Comparison of ENCODE assay signal across 9 mouse cellular contexts in genomic region chr1:157745611-157746010, GRCm38 (mm10).
DNase-seq lines count a peak whose midpoint lies in the region; ATAC-seq and TF ChIP-seq lines count a peak whose summit lies in the region.
"Had no signal": no experiment of that assay in that cellular context is flagged by ENCODE, and none has a peak within 500 bp of the region (broad histone marks: within the 10 kb centered on the region; RNA-seq: fewer than 3 reads in every experiment).

No protein-coding gene starts in this region.

- H3K36me3 ChIP-seq in intestine, postnatal 0 days (ENCODE audit: control insufficient read depth, insufficient read depth) = no peaks in the 10 kb centered on the region
- H3K36me3 ChIP-seq in intestine, embryonic 16.5 days (ENCODE audit: control insufficient read depth, insufficient read depth, low read length) = no peaks in the 10 kb centered on the region
- no peaks in the 10 kb centered on the region for H3K36me3 ChIP-seq in embryonic facial prominence, embryonic 14.5 days (ENCODE audit: control insufficient read depth, insufficient read depth, low read length)
- no peaks in the 10 kb centered on the region for H3K36me3 ChIP-seq in hindbrain, embryonic 14.5 days (replicated peaks; ENCODE audit: control insufficient read depth, insufficient read depth)
- H3K36me3 ChIP-seq in midbrain, postnatal 0 days (ENCODE audit: insufficient read depth, low read length) = no peaks in the 10 kb centered on the region
- H3K36me3 ChIP-seq: liver, embryonic 13.5 days had no signal

- H3K27ac ChIP-seq in intestine, postnatal 0 days (ENCODE audit: low read depth, low read length) = no peak overlapping the region
- no peak overlapping the region for H3K27ac ChIP-seq in intestine, embryonic 16.5 days (ENCODE audit: low read length)
- H3K27ac ChIP-seq in embryonic facial prominence, embryonic 14.5 days (replicated peaks; ENCODE audit: low read depth, low read length) = no peak overlapping the region
- no peak overlapping the region for H3K27ac ChIP-seq in hindbrain, embryonic 14.5 days
- H3K27ac ChIP-seq in midbrain, postnatal 0 days (ENCODE audit: low read depth, low read length) = no peak overlapping the region
- H3K27ac ChIP-seq: liver, embryonic 13.5 days had no signal

- no peak overlapping the region for H3K9ac ChIP-seq in intestine, postnatal 0 days (ENCODE audit: low read depth, low read length)
- no peak overlapping the region for H3K9ac ChIP-seq in intestine, embryonic 16.5 days (ENCODE audit: low read depth, low read length)
- H3K9ac ChIP-seq in embryonic facial prominence, embryonic 14.5 days (ENCODE audit: low read depth, low read length) = no peak overlapping the region
- H3K9ac ChIP-seq in hindbrain, embryonic 14.5 days = no peak overlapping the region
- no peak overlapping the region for H3K9ac ChIP-seq in midbrain, postnatal 0 days (replicated peaks; ENCODE audit: low read length, poor library complexity, severe bottlenecking)
- H3K9ac ChIP-seq: liver, embryonic 13.5 days had no signal

- ATAC-seq in intestine, postnatal 0 days = no peak
- no peak for ATAC-seq in intestine, embryonic 16.5 days
- peak; percentile 77 for ATAC-seq in embryonic facial prominence, embryonic 14.5 days (ENCODE audit: low read depth)
- ATAC-seq in hindbrain, embryonic 14.5 days (ENCODE audit: low FRiP score) = no peak
- peak; percentile 69 for ATAC-seq in midbrain, postnatal 0 days (ENCODE audit: low FRiP score)
- no peak for ATAC-seq in activated CD4-positive, CD25-positive, alpha-beta regulatory T cell, adult 4 months

- H3K4me1 ChIP-seq in intestine, postnatal 0 days (replicated peaks; ENCODE audit: control insufficient read depth, insufficient read depth, low read length) = no peaks in the 10 kb centered on the region
- no peaks in the 10 kb centered on the region for H3K4me1 ChIP-seq in intestine, embryonic 16.5 days (ENCODE audit: control insufficient read depth, insufficient read depth, low read length)
- H3K4me1 ChIP-seq in embryonic facial prominence, embryonic 14.5 days (ENCODE audit: control insufficient read depth, insufficient read depth, low read length) = no peaks in the 10 kb centered on the region
- H3K4me1 ChIP-seq in hindbrain, embryonic 14.5 days (replicated peaks; ENCODE audit: control insufficient read depth, insufficient read depth, low read length) = no peaks in the 10 kb centered on the region
- peaks cover 4% of the 10 kb centered on the region; the same call in 1 of the 2 replicates for H3K4me1 ChIP-seq in midbrain, postnatal 0 days (ENCODE audit: insufficient read depth, low read length)

- H3K27me3 ChIP-seq in intestine, postnatal 0 days (replicated peaks; ENCODE audit: control insufficient read depth, insufficient read depth, low read length) = no peaks in the 10 kb centered on the region
- 0 out of 2 replicates have a peak, but pooled peaks cover 2% of the 10 kb centered on the region for H3K27me3 ChIP-seq in intestine, embryonic 16.5 days (replicated peaks; ENCODE audit: control insufficient read depth, insufficient read depth, low read length)
- H3K27me3 ChIP-seq in embryonic facial prominence, embryonic 14.5 days (replicated peaks; ENCODE audit: control insufficient read depth, insufficient read depth, low read length) = 0 out of 2 replicates have a peak, but pooled peaks cover 2% of the 10 kb centered on the region
- no peaks in the 10 kb centered on the region for H3K27me3 ChIP-seq in hindbrain, embryonic 14.5 days (ENCODE audit: control insufficient read depth, insufficient read depth, low read length)
- no peaks in the 10 kb centered on the region for H3K27me3 ChIP-seq in midbrain, postnatal 0 days (ENCODE audit: insufficient read depth, low read length)
- H3K27me3 ChIP-seq: liver, embryonic 13.5 days had no signal

- peak; percentile 78 for TF ChIP-seq CTCF in intestine, postnatal 0 days (IDR thresholded peaks at IDR 0.05; ENCODE audit: low read depth)
- peak; percentile 95 for TF ChIP-seq CTCF in midbrain, postnatal 0 days (IDR thresholded peaks at IDR 0.05)

- intact Hi-C loops in left cerebral cortex, postnatal 10 days (cut with DNase I) = loop anchor here (2.0 to 10.0 kb wide), 3 partner anchors 521 to 909 kb away; partner anchors contain the start of gene Brinp2

- peak; percentile 92 for DNase-seq in brain, adult 2 months (ENCODE audit: low read depth, low spot score)
- DNase-seq in embryonic facial prominence, embryonic 14.5 days (ENCODE audit: low spot score) = peak; percentile 79
- peak; percentile 93 for DNase-seq in hindbrain, embryonic 14.5 days (ENCODE audit: low spot score)
- peak; percentile 65 to 78 for DNase-seq in left cerebral cortex, postnatal 10 days (ENCODE audit: extremely low spot score in 1 of 2, low spot score in 2 of 2)
- peak; percentile 91 for DNase-seq in midbrain, postnatal 0 days (ENCODE audit: low spot score)
- DNase-seq: liver, embryonic 13.5 days had no signal

- H3K4me2 ChIP-seq in intestine, postnatal 0 days (replicated peaks; ENCODE audit: low read depth) = no peak overlapping the region
- no peak overlapping the region for H3K4me2 ChIP-seq in intestine, embryonic 16.5 days (ENCODE audit: low read depth, low read length)
- no peak overlapping the region for H3K4me2 ChIP-seq in embryonic facial prominence, embryonic 14.5 days (ENCODE audit: low read depth, low read length)
- H3K4me2 ChIP-seq in hindbrain, embryonic 14.5 days (replicated peaks) = no peak overlapping the region
- no peak overlapping the region for H3K4me2 ChIP-seq in midbrain, postnatal 0 days (ENCODE audit: low read depth, low read length, poor library complexity, severe bottlenecking)
- H3K4me2 ChIP-seq: liver, embryonic 13.5 days had no signal

- H3K4me3 ChIP-seq in intestine, postnatal 0 days (ENCODE audit: low read depth, low read length) = no peak overlapping the region
- H3K4me3 ChIP-seq in intestine, embryonic 16.5 days (ENCODE audit: low read length) = no peak overlapping the region
- no peak overlapping the region for H3K4me3 ChIP-seq in embryonic facial prominence, embryonic 14.5 days (ENCODE audit: low read depth, low read length)
- no peak overlapping the region for H3K4me3 ChIP-seq in hindbrain, embryonic 14.5 days (replicated peaks; ENCODE audit: low read length)
- H3K4me3 ChIP-seq in midbrain, postnatal 0 days (ENCODE audit: low read depth, low read length) = no peak overlapping the region
- H3K4me3 ChIP-seq: liver, embryonic 13.5 days had no signal

- no peaks in the 10 kb centered on the region for H3K9me3 ChIP-seq in intestine, postnatal 0 days (ENCODE audit: control insufficient read depth)
- no peaks in the 10 kb centered on the region for H3K9me3 ChIP-seq in intestine, embryonic 16.5 days (ENCODE audit: control insufficient read depth, low read length)
- H3K9me3 ChIP-seq in embryonic facial prominence, embryonic 14.5 days (ENCODE audit: control insufficient read depth, low read length) = 0 out of 2 replicates have a peak, but pooled peaks cover 4% of the 10 kb centered on the region
- H3K9me3 ChIP-seq in hindbrain, embryonic 14.5 days (ENCODE audit: control insufficient read depth, low read length) = no peaks in the 10 kb centered on the region
- no peaks in the 10 kb centered on the region for H3K9me3 ChIP-seq in midbrain, postnatal 0 days (ENCODE audit: low read length)
- H3K9me3 ChIP-seq: liver, embryonic 13.5 days had no signal

Comparison
In these comparisons a context has a peak if more than half of its experiments do, and no peak if none do; other contexts are left out.
1. ATAC-seq: peak in embryonic facial prominence, embryonic 14.5 days (single experiment) and midbrain, postnatal 0 days (single experiment); none in intestine, postnatal 0 days (single experiment), intestine, embryonic 16.5 days (single experiment), hindbrain, embryonic 14.5 days (single experiment) and activated CD4-positive, CD25-positive, alpha-beta regulatory T cell, adult 4 months (single experiment).
2. Peak in every context shown above with its lines, with median percentiles within 50 percentile points of each other: DNase-seq.